1 mouse cellular context compared by ENCODE assay signal in genomic region chr4:149166957-149167611, GRCm38 (mm10).
TF ChIP-seq lines count a peak whose summit lies in the region.

No protein-coding gene starts in this region.

TF ChIP-seq in MEL, 35 proteins besides CTCF, POLR2A, EP300 and RAD21 (continued from another document):
- TF ChIP-seq MXI1 (IDR thresholded peaks at IDR 0.05; ENCODE audit: low read depth, low read length) (peak; percentile 97), POLR2AphosphoS2 (IDR thresholded peaks at IDR 0.05; ENCODE audit: low read length) (no peak), RCOR1 (IDR thresholded peaks at IDR 0.05; ENCODE audit: low read depth, low read length) (no peak), ZNF384 (IDR thresholded peaks at IDR 0.05; ENCODE audit: low read depth, low read length) (peak; percentile 59), ETS1 (IDR thresholded peaks at IDR 0.05; ENCODE audit: low read depth, low read length) (0 out of 2 replicates have a peak, but pooled peaks have one; percentile 23), CHD1 (IDR thresholded peaks at IDR 0.05; ENCODE audit: low read depth, low read length) (no peak), POLR2AphosphoS5 (IDR thresholded peaks at IDR 0.05; ENCODE audit: borderline replicate concordance, low read depth, low read length) (no peak), ZC3H11A (IDR thresholded peaks at IDR 0.05; ENCODE audit: low read depth, low read length) (no peak), GATA1 (IDR thresholded peaks at IDR 0.05; ENCODE audit: low read depth, low read length) (no peak), USF2 (IDR thresholded peaks at IDR 0.05; ENCODE audit: borderline replicate concordance in 1 of 2, insufficient read depth in 1 of 2, low read depth in 1 of 2, low read length in 2 of 2) (no peak), GABPA (IDR thresholded peaks at IDR 0.05; ENCODE audit: low read depth, low read length) (no peak), E2F4 (IDR thresholded peaks at IDR 0.05; ENCODE audit: borderline replicate concordance, low read depth, low read length) (no peak), NELFE (IDR thresholded peaks at IDR 0.05; ENCODE audit: low read depth, low read length) (no peak), MAZ (IDR thresholded peaks at IDR 0.05; ENCODE audit: low read depth, low read length) (no peak), TBP (IDR thresholded peaks at IDR 0.05; ENCODE audit: low read depth, low read length) (peak; percentile 27; the same call in 1 of the 2 replicates), MYC (IDR thresholded peaks at IDR 0.05; ENCODE audit: low read depth, low read length) (peak; percentile 96)
